Mouse (Mus musculus) induced T-regulatory cell, adult 2 months (primary cell): ENCODE results near the gene Gm43517.

Experiments used
- DNase-seq: peaks from one replicate; pipeline ENCODE4 v3.0.0-alpha.2; 2012; ENCODE audit warnings: low read depth

Gm43517 gene

GRCm38 (mm10) chr12:49385631-49385990 is 637 bp downstream of the Gm43517 start:
- no peak for DNase-seq

GRCm38 (mm10) chr12:49386081-49386805 is 1.3 kb downstream of the Gm43517 start:
- DNase-seq, result no peak

GRCm38 (mm10) chr12:49387856-49388598 is 3.1 kb downstream of the Gm43517 start:
- DNase-seq, result no peak

- DNase-seq, result no peak
Observed at GRCm38 (mm10) chr12:49389666-49390065, 4.7 kb downstream of the Gm43517 start.

GRCm38 (mm10) chr12:49390257-49390656 is 5.3 kb downstream of the Gm43517 start:
- DNase-seq, result no peak

- DNase-seq, result no peak
Observed at GRCm38 (mm10) chr12:49390926-49391304, 5.9 kb downstream of the Gm43517 start.

- DNase-seq, result no peak
Observed at GRCm38 (mm10) chr12:49391305-49392040, 6.5 kb downstream of the Gm43517 start.

GRCm38 (mm10) chr12:49392041-49392390 is 7.0 kb downstream of the Gm43517 start:
- no peak for DNase-seq

- no peak for DNase-seq
Observed at GRCm38 (mm10) chr12:49392876-49393275, 7.9 kb downstream of the Gm43517 start.

- no peak for DNase-seq
Observed at GRCm38 (mm10) chr12:49393639-49394038, 8.7 kb downstream of the Gm43517 start.

GRCm38 (mm10) chr12:49394181-49394580 is 9.2 kb downstream of the Gm43517 start:
- DNase-seq, result no peak

- no peak for DNase-seq
Observed at GRCm38 (mm10) chr12:49394836-49395235, 9.9 kb downstream of the Gm43517 start.

GRCm38 (mm10) chr12:49395969-49396368 is 11.0 kb downstream of the Gm43517 start:
- no peak for DNase-seq

GRCm38 (mm10) chr12:49396776-49397175 is 11.8 kb downstream of the Gm43517 start:
- DNase-seq, result no peak

- no peak for DNase-seq
Observed at GRCm38 (mm10) chr12:49397443-49398162, 12.6 kb downstream of the Gm43517 start.

- no peak for DNase-seq
Observed at GRCm38 (mm10) chr12:49398163-49398540, 13.2 kb downstream of the Gm43517 start.

- no peak for DNase-seq
Observed at GRCm38 (mm10) chr12:49398636-49399035, 13.7 kb downstream of the Gm43517 start.

GRCm38 (mm10) chr12:49399611-49400010 is 14.6 kb downstream of the Gm43517 start:
- no peak for DNase-seq

GRCm38 (mm10) chr12:49400036-49400852 is 15.3 kb downstream of the Gm43517 start:
- no peak for DNase-seq

- DNase-seq, result no peak
Observed at GRCm38 (mm10) chr12:49400853-49401118, 15.8 kb downstream of the Gm43517 start.

GRCm38 (mm10) chr12:49401119-49401795 is 16.3 kb downstream of the Gm43517 start:
- no peak for DNase-seq
